8 mouse cellular contexts compared by ENCODE assay signal in the genomic region with DNA sequence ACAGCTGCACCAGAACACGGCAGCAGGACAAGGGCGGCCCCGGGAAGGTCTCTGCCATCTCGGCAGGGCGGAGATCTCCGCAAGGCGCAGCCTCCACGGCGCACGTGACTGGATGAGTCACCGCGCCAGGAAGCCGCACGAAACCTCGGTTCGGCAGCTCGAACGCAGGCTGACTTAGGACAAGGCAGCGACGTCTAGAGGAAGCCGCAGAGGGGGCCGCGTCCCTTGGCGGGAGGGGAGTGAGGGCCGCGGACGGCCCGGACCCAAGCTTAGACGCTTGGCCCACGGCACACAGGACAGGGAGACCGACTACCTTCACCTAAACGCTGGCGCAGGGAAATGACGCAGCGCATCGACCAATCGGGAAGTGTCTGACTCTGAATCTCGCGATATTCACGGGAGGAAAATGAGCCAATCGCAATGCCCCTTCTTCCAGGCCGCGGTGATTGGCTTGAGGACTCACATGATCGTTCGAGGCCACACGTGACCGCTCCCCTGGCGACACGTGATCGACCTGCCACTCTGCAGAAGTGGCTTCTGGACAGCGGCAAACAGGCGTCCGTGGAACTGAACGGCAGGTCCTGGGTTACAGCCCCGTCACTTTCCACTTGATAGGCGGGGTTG. TPM values are rescaled to one million over a fixed set of nuclear protein-coding genes. Genes with fewer than 3 reads are reported as not detected.
DNase-seq lines count a peak whose midpoint lies in the region; ATAC-seq and TF ChIP-seq lines count a peak whose summit lies in the region.

No protein-coding gene starts in this region.

- peaks cover 4% of the 10 kb centered on the region for H3K36me3 ChIP-seq in megakaryocyte, embryonic 14.5 days (replicated peaks; ENCODE audit: low read length)

- H3K27ac ChIP-seq in cortical plate, adult 2 months (ENCODE audit: insufficient read depth, low read length), result peak overlapping the region; percentile 68

- peak overlapping the region; percentile 90 for H3K4me3 ChIP-seq in cortical plate, adult 2 months (ENCODE audit: insufficient read depth, low read length)
- peak overlapping the region; percentile 94 for H3K4me3 ChIP-seq in megakaryocyte, embryonic 14.5 days (replicated peaks)

- peak; percentile 93 for ATAC-seq in activated CD4-positive, CD25-positive, alpha-beta regulatory T cell, adult 4 months

- no peaks in the 10 kb centered on the region for H3K9me3 ChIP-seq in megakaryocyte, embryonic 14.5 days

- peak; percentile 92 for TF ChIP-seq POLR2A in cortical plate, adult 2 months (IDR thresholded peaks at IDR 0.05; ENCODE audit: extremely low read depth, insufficient read depth, low read length)

- DNase-seq in gastrocnemius, adult 8-10 months (ENCODE audit: low spot score in 2 of 2), result peak; percentile 96 to 98
- DNase-seq in hindlimb bud, embryonic 11.5 days (ENCODE audit: extremely low spot score, low read depth, low spot score), result peak; percentile 99
- peak; percentile 99 for DNase-seq in left cerebral cortex, adult 8-10 months (ENCODE audit: low spot score in 2 of 2)
- DNase-seq in right cerebral cortex, postnatal 10 days (ENCODE audit: low spot score in 2 of 2), result peak; percentile 100
- peak; percentile 93 for DNase-seq in urinary bladder, postnatal 25 days (ENCODE audit: low spot score)

- no peak for TF ChIP-seq CTCF in cortical plate, adult 2 months (IDR thresholded peaks at IDR 0.05; ENCODE audit: extremely low read depth, insufficient read depth, low read length)

- peaks cover 2% of the 10 kb centered on the region; the same call in 1 of the 2 replicates for H3K4me1 ChIP-seq in cortical plate, adult 2 months (ENCODE audit: control insufficient read depth, insufficient read depth, low read length)
- peaks cover 49% of the 10 kb centered on the region for H3K4me1 ChIP-seq in megakaryocyte, embryonic 14.5 days

- H3K27me3 ChIP-seq in megakaryocyte, embryonic 14.5 days (replicated peaks), result no peaks in the 10 kb centered on the region

RNA-seq across cellular contexts. Expression of a gene that starts 9.9 kb away (rescaled TPM):
- 10 to 100 TPM; 26.9 to 37.5 TPM for polyA plus RNA-seq in activated CD4-positive, CD25-positive, alpha-beta regulatory T cell, adult 4 months (2017; shearing (Covaris generic))
- polyA plus RNA-seq in cortical plate, adult 2 months (2012; rRNA removed), result 279 and 350 TPM in 2 replicates
- total RNA-seq in gastrocnemius, adult 8-10 months (2022), result 10 to 100 TPM; 68.4 to 93.0 (median 74.2) TPM
- 100 to 1,000 TPM; 273 to 304 (median 298) TPM for total RNA-seq in left cerebral cortex, adult 8-10 months (2022)
- polyA plus RNA-seq in megakaryocyte, embryonic 14.5 days (2012; ENCODE audit: insufficient read depth, low replicate concordance), result 119 and 280 TPM in 2 replicates

Comparison
In these comparisons a context has a peak if more than half of its experiments do, and no peak if none do; other contexts are left out.
1. Peak in every context shown above with its lines: DNase-seq, ATAC-seq, H3K4me3 ChIP-seq and H3K27ac ChIP-seq.